Mouse (Mus musculus) MEL (cell line): Measurements from ENCODE around the gene Fam167b. TPM values are rescaled to one million over a fixed set of nuclear protein-coding genes. Genes with fewer than 3 reads are reported as not detected.

Experiments used
- DNase-seq: peaks from one replicate; pipeline ENCODE4 v3.0.0; 2011; ENCODE audit warnings: low read depth, low spot score
- H3K27ac ChIP-seq: 2 replicates; pipeline ENCODE4 v1.5.1; 2012; ENCODE audit warnings: low read depth, mild to moderate bottlenecking, control low read depth, low read length, moderate library complexity; ENCODE audit not compliant: control insufficient read depth
- H3K27me3 ChIP-seq, 2 experiments: fragments of 150-350 bp in 1 of 2; sonication (generic) in 1 of 2; 2 replicates each; pipeline ENCODE4 v1.6.1; 2012; ENCODE audit warnings: low read length in 2 of 2, mild to moderate bottlenecking in 2 of 2, improper control_type of control experiment in 1 of 2, moderate library complexity in 1 of 2; ENCODE audit not compliant: insufficient read depth in 2 of 2, control insufficient read depth in 1 of 2
- H3K36me3 ChIP-seq, 2 experiments: 2 replicates each; pipeline ENCODE4 v1.6.1; 2012 to 2014; ENCODE audit warnings: low read length in 2 of 2, improper control_type of control experiment in 1 of 2, inconsistent platforms in 1 of 2, mild to moderate bottlenecking in 1 of 2; ENCODE audit not compliant: insufficient read depth in 2 of 2, control insufficient read depth in 1 of 2
- H3K4me1 ChIP-seq, 2 experiments: fragments of 150-350 bp in 1 of 2; sonication (generic) in 1 of 2; 2 replicates each; pipeline ENCODE4 v1.6.1; 2012; ENCODE audit warnings: low read length in 2 of 2, improper control_type of control experiment in 1 of 2, mild to moderate bottlenecking in 1 of 2; ENCODE audit not compliant: insufficient read depth in 2 of 2, control insufficient read depth in 1 of 2
- H3K4me3 ChIP-seq, 2 experiments: fragments of 150-350 bp in 1 of 2; sonication (generic) in 1 of 2; 2 replicates each; pipeline ENCODE4 v1.5.1; 2012; ENCODE audit warnings: low read depth in 2 of 2, low read length in 2 of 2, mild to moderate bottlenecking in 2 of 2, moderate library complexity in 2 of 2, control low read depth in 1 of 2, improper control_type of control experiment in 1 of 2; ENCODE audit not compliant: control insufficient read depth in 1 of 2, insufficient read depth in 1 of 2
- H3K79me2 ChIP-seq: 2 replicates; pipeline ENCODE4 v1.6.1; 2012; ENCODE audit warnings: mild to moderate bottlenecking, low read length, moderate library complexity; ENCODE audit not compliant: control insufficient read depth, poor library complexity, insufficient read depth
- H3K9ac ChIP-seq: 2 replicates; pipeline ENCODE4 v1.6.1; 2012; ENCODE audit warnings: low read depth, mild to moderate bottlenecking, control low read depth, low read length, moderate library complexity; ENCODE audit not compliant: control insufficient read depth, poor library complexity, severe bottlenecking
- H3K9me3 ChIP-seq: fragments of 150-350 bp; sonication (generic); replicated peaks from 2 replicates; pipeline ENCODE4 v1.6.1; 2012; ENCODE audit warnings: mild to moderate bottlenecking, low read length, improper control_type of control experiment, moderate library complexity; ENCODE audit not compliant: insufficient read depth
- CHD2 ChIP-seq: IDR thresholded peaks from 2 replicates; pipeline ENCODE4 v1.6.1; 2011; ENCODE audit warnings: low read length, improper control_type of control experiment
- ETS1 ChIP-seq: IDR thresholded peaks from 2 replicates; pipeline ENCODE4 v1.6.1; 2012; ENCODE audit warnings: low read depth, mild to moderate bottlenecking, inconsistent platforms, low read length, improper control_type of control experiment, moderate library complexity
- GABPA ChIP-seq: IDR thresholded peaks from 2 replicates; pipeline ENCODE4 v1.6.1; 2012; ENCODE audit warnings: low read depth, mild to moderate bottlenecking, inconsistent platforms, low read length, improper control_type of control experiment, moderate library complexity
- GATA1 ChIP-seq: IDR thresholded peaks from 2 replicates; pipeline ENCODE4 v1.6.1; 2011; ENCODE audit warnings: low read depth, low read length, improper control_type of control experiment
- HCFC1 ChIP-seq: IDR thresholded peaks from 2 replicates; pipeline ENCODE4 v1.6.1; 2012; ENCODE audit warnings: low read depth, mild to moderate bottlenecking, inconsistent platforms, low read length, improper control_type of control experiment, moderate library complexity
- KAT2A ChIP-seq: conservative IDR thresholded peaks from 2 replicates; pipeline ENCODE4 v1.6.1; 2012; ENCODE audit warnings: low read depth, low read length, improper control_type of control experiment, inconsistent platforms
- MAFK ChIP-seq: IDR thresholded peaks from 2 replicates; pipeline ENCODE4 v1.6.1; 2011; ENCODE audit warnings: low read depth, mild to moderate bottlenecking, low read length, improper control_type of control experiment, borderline replicate concordance
- MAX ChIP-seq: IDR thresholded peaks from 2 replicates; pipeline ENCODE4 v1.6.1; 2011; ENCODE audit warnings: low read length, improper control_type of control experiment
- MEF2A ChIP-seq: IDR thresholded peaks from 2 replicates; pipeline ENCODE4 v1.6.1; 2014; ENCODE audit warnings: low read depth, mild to moderate bottlenecking, inconsistent platforms, low read length, improper control_type of control experiment; ENCODE audit not compliant: poor library complexity, insufficient replicate concordance, severe bottlenecking; ENCODE audit errors: extremely low read depth
- MXI1 ChIP-seq: IDR thresholded peaks from 2 replicates; pipeline ENCODE4 v1.6.1; 2011; ENCODE audit warnings: mild to moderate bottlenecking, low read depth, low read length, improper control_type of control experiment
- MYB ChIP-seq: IDR thresholded peaks from 2 replicates; pipeline ENCODE4 v1.6.1; 2011; ENCODE audit warnings: mild to moderate bottlenecking, low read depth, low read length, improper control_type of control experiment
- MYC ChIP-seq: IDR thresholded peaks from 2 replicates; pipeline ENCODE4 v1.6.1; 2011; ENCODE audit warnings: low read depth, mild to moderate bottlenecking, low read length, improper control_type of control experiment, moderate library complexity
- NELFE ChIP-seq: IDR thresholded peaks from 2 replicates; pipeline ENCODE4 v1.6.1; 2011; ENCODE audit warnings: low read depth, low read length, improper control_type of control experiment
- POLR2A ChIP-seq, 2 experiments: IDR thresholded peaks; 2 replicates each; pipeline ENCODE4 v1.6.1; 2011 to 2012; ENCODE audit warnings: low read length in 2 of 2, mild to moderate bottlenecking in 2 of 2, control low read depth in 1 of 2, improper control_type of control experiment in 1 of 2, low read depth in 1 of 2, moderate library complexity in 1 of 2; ENCODE audit not compliant: control insufficient read depth in 1 of 2, insufficient read depth in 1 of 2, poor library complexity in 1 of 2
- POLR2AphosphoS2 ChIP-seq: IDR thresholded peaks from 2 replicates; pipeline ENCODE4 v1.6.1; 2011; ENCODE audit warnings: low read length, improper control_type of control experiment
- POLR2AphosphoS5 ChIP-seq: IDR thresholded peaks from 2 replicates; pipeline ENCODE4 v1.6.1; 2012; ENCODE audit warnings: low read depth, borderline replicate concordance, mild to moderate bottlenecking, inconsistent platforms, low read length, moderate library complexity, mixed read lengths
- RCOR1 ChIP-seq: IDR thresholded peaks from 2 replicates; pipeline ENCODE4 v1.6.1; 2012; ENCODE audit warnings: low read depth, mild to moderate bottlenecking, inconsistent platforms, low read length, improper control_type of control experiment
- SMC3 ChIP-seq: IDR thresholded peaks from 2 replicates; pipeline ENCODE4 v1.6.1; 2011; ENCODE audit warnings: low read depth, low read length, improper control_type of control experiment
- TAL1 ChIP-seq: IDR thresholded peaks from 2 replicates; pipeline ENCODE4 v1.6.1; 2012; ENCODE audit warnings: mild to moderate bottlenecking, inconsistent platforms, low read length, moderate library complexity, mixed read lengths
- TBP ChIP-seq: IDR thresholded peaks from 2 replicates; pipeline ENCODE4 v1.8.0; 2011; ENCODE audit warnings: low read depth, low read length, improper control_type of control experiment
- UBTF ChIP-seq: IDR thresholded peaks from 2 replicates; pipeline ENCODE4 v1.6.1; 2012; ENCODE audit warnings: low read depth, mild to moderate bottlenecking, inconsistent platforms, low read length, improper control_type of control experiment, moderate library complexity, borderline replicate concordance; ENCODE audit not compliant: insufficient read depth
- USF1 ChIP-seq: IDR thresholded peaks from 2 replicates; pipeline ENCODE4 v1.6.1; 2014; ENCODE audit warnings: low read depth, mild to moderate bottlenecking, inconsistent platforms, low read length, improper control_type of control experiment, moderate library complexity
- USF2 ChIP-seq, 2 experiments: IDR thresholded peaks; 2 replicates each; pipeline ENCODE4 v1.6.1; 2011 to 2012; ENCODE audit warnings: improper control_type of control experiment in 2 of 2, low read length in 2 of 2, borderline replicate concordance in 1 of 2, inconsistent platforms in 1 of 2, low read depth in 1 of 2, mild to moderate bottlenecking in 1 of 2; ENCODE audit not compliant: insufficient read depth in 1 of 2
- polyA plus RNA-seq, 2 experiments: library from polyadenylated mRNA; stranded (reverse) in 1 of 2; unstranded in 1 of 2; fragments of >175 nt in 1 of 2; fragments of >200 nt in 1 of 2; gene quantifications; 2 replicates each; pipeline versions ENCODE4 v1.2.1 to v1.2.4; 2012; ENCODE audit warnings: low replicate concordance in 2 of 2, low read depth in 1 of 2; ENCODE audit not compliant: insufficient read length in 2 of 2, insufficient read depth in 1 of 2, missing spikeins in 1 of 2
- total RNA-seq: library from RNA; depleted of rRNA; stranded (reverse); fragments of 300-350 nt; gene quantifications from 2 replicates; pipeline ENCODE4 v1.2.3, GENCODE M21; 2012

Fam167b gene
- total and polyA plus RNA-seq, 3 experiments, result not detected

DNA sequence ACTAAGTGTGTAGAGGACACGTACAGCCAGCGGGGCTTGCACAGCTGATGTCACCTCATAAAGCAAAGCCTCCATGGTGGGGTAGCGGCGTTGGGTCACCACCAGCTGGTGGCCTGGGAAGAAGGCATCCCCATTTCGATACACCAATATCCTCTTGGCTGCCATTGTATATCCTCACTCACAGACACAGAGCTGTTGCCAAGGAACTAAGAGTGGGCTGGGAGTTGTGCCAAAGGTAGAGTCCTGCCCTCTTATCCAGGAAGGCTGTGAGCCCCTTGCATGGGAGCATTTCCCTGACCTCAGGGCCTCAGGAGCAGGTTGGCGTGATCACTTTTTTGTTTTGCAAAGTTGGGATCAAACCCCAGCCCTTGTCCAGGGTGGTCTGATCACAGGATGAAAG, 35.7 kb upstream of the Fam167b start, which contains the start of gene Dcdc2b:
Dcdc2b (minus strand) TSS at position 165 of the 400 bp plus-strand sequence.
- no peak within 1 kb of the TSS for H3K27ac ChIP-seq

GRCm38 (mm10) chr4:129610472-129610871, 32.1 kb upstream of the Fam167b start:
- Histone ChIP-seq H3K27me3 (no peaks in the 10 kb centered on the region), H3K27ac (no peak overlapping the region), H3K79me2 (no peaks in the 10 kb centered on the region), H3K36me3 (peaks cover 0 to 2% of the 10 kb centered on the region in 2 experiments; a peak in 3 of 4 replicates), H3K4me1 (no peaks in the 10 kb centered on the region), H3K9me3 (no peaks in the 10 kb centered on the region), H3K4me3 (no peak overlapping the region), H3K9ac (no peak overlapping the region)
- TF ChIP-seq GABPA (no peak), MYC (no peak), POLR2A (IDR thresholded peaks at IDR 0.05; ENCODE audit: control insufficient read depth in 1 of 2, insufficient read depth in 1 of 2, low read depth in 1 of 2, low read length in 2 of 2, poor library complexity in 1 of 2) (no peak)
- no peak for DNase-seq

More for the DNA sequence above, 35.7 kb upstream of the Fam167b start, which contains the start of gene Dcdc2b:
- Histone ChIP-seq H3K36me3 (no peaks in the 10 kb centered on the region; a peak in 2 of 4 replicates), H3K4me3 (no peak within 1 kb of the TSS), H3K4me1 (no peaks in the 10 kb centered on the region), H3K9ac (no peak within 1 kb of the TSS), H3K27me3 (no peaks in the 10 kb centered on the region), H3K79me2 (peaks cover 4% of the 10 kb centered on the region; the same call in 1 of the 2 replicates), H3K9me3 (no peaks in the 10 kb centered on the region)
- peak; percentile 41 for DNase-seq
- TF ChIP-seq RCOR1 (no peak), POLR2AphosphoS2 (peak; percentile 41)

DNA sequence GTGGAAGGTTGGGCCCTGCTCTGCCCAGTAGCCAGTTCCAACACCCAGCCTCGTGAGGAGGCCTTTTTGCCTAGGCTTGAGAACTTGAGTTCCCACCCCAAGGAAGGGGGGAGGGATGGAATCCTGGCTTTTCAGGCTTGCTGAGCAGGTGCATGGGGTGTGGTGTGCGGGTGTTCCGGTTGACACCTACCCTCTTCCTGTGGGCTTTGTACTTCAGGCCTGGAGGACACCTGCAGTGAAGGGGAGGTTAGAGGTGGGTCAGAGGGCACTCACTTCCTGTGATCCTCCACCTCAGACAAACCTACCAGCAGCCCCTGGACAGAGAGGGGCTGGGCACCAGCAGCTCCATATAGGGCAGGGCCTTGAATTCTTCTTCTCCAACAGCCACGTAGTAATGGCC, 31.7 kb upstream of the Fam167b start:
- H3K36me3 ChIP-seq, result peaks cover 0 to 3% of the 10 kb centered on the region in 2 experiments; a peak in 3 of 4 replicates
- DNase-seq, result no peak
- no peak overlapping the region for H3K27ac ChIP-seq

DNA sequence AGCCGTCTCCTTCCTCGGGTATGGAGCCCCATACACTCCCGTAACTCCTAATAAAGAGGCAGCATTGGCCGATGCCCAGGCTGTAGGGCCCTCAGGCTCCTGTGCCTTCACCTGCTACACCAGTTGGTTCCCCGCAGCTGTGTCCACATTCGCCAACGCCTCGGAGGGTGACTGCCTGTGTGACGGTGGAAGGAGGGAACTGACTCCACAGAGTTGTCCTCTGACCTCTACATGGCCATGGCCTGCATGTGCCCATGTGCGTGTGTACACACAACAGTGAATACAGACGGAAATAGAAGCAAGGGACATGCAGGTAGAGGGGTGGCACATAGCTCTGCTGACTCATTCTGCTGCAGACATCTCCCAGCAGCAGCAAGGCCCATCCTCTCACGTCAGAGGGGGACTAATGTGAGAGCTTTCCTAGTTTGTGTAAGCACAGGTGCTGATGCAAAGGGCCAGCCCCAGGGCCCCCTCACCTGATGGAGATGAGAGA, 30.8 kb upstream of the Fam167b start:
- no peak for DNase-seq
- H3K27me3 ChIP-seq, result no peaks in the 10 kb centered on the region
- no peak overlapping the region for H3K9ac ChIP-seq
- no peaks in the 10 kb centered on the region for H3K79me2 ChIP-seq
- no peak overlapping the region for H3K4me3 ChIP-seq
- no peaks in the 10 kb centered on the region for H3K4me1 ChIP-seq
- TF ChIP-seq KAT2A (no peak), USF2 (IDR thresholded peaks at IDR 0.05; ENCODE audit: borderline replicate concordance in 1 of 2, insufficient read depth in 1 of 2, low read depth in 1 of 2, low read length in 2 of 2) (no peak), MYB (no peak), NELFE (no peak), USF1 (no peak), MXI1 (no peak), HCFC1 (no peak), POLR2AphosphoS5 (no peak), TBP (no peak), SMC3 (no peak), MAX (no peak), MEF2A (no peak), TAL1 (no peak)
- H3K9me3 ChIP-seq, result no peaks in the 10 kb centered on the region
- peaks cover 0 to 3% of the 10 kb centered on the region in 2 experiments; a peak in 3 of 4 replicates for H3K36me3 ChIP-seq
- H3K27ac ChIP-seq, result no peak overlapping the region

More for the DNA sequence above, 31.7 kb upstream of the Fam167b start:
- no peak for TF ChIP-seq CHD2
- no peak for TF ChIP-seq SMC3
- no peak for TF ChIP-seq GATA1
- no peak for TF ChIP-seq ETS1
- no peak for TF ChIP-seq POLR2AphosphoS5
- no peak for TF ChIP-seq UBTF
- no peak for TF ChIP-seq MAFK
- no peak for TF ChIP-seq POLR2AphosphoS2
- Histone ChIP-seq H3K9ac (no peak overlapping the region), H3K4me1 (no peaks in the 10 kb centered on the region), H3K79me2 (no peaks in the 10 kb centered on the region), H3K27me3 (no peaks in the 10 kb centered on the region), H3K4me3 (no peak overlapping the region), H3K9me3 (no peaks in the 10 kb centered on the region)
